In genomic region chr9:55225165-55225737, GRCm38 (mm10) we compare ENCODE assay signal across 24 mouse cellular contexts. TPM values are rescaled to one million over a fixed set of nuclear protein-coding genes. Genes with fewer than 3 reads are reported as not detected.
DNase-seq lines count a peak whose midpoint lies in the region; ATAC-seq and TF ChIP-seq lines count a peak whose summit lies in the region.
"Had no signal": no experiment of that assay in that cellular context is flagged by ENCODE, and none has a peak within 500 bp of the region (broad histone marks: within the 10 kb centered on the region; RNA-seq: fewer than 3 reads in every experiment).

No protein-coding gene starts in this region.

- no peak; the same call in 1 of the 2 replicates for ATAC-seq in heart, embryonic 12.5 days (ENCODE audit: insufficient number of reproducible peaks, low FRiP score)
- ATAC-seq: forebrain, embryonic 14.5 days; inflammation-experienced regulatory T-cells, adult 6 months; liver, embryonic 12.5 days; midbrain, embryonic 15.5 days; Patski had no signal

- no peaks in the 10 kb centered on the region for H3K9me3 ChIP-seq in heart, embryonic 12.5 days (replicated peaks)
- H3K9me3 ChIP-seq in ES-Bruce4 (replicated peaks; ENCODE audit: control insufficient read depth, insufficient read depth, low read length, poor library complexity, severe bottlenecking) = no peaks in the 10 kb centered on the region
- H3K9me3 ChIP-seq: embryonic facial prominence, embryonic 12.5 days; hindbrain, embryonic 13.5 days; liver, embryonic 12.5 days; lung, embryonic 15.5 days; midbrain, embryonic 15.5 days had no signal

- H3K4me1 ChIP-seq in heart, embryonic 12.5 days (replicated peaks) = no peaks in the 10 kb centered on the region
- peaks cover 1% of the 10 kb centered on the region for H3K4me1 ChIP-seq in ES-Bruce4 (ENCODE audit: control insufficient read depth, insufficient read depth, low read length)
- H3K4me1 ChIP-seq: embryonic facial prominence, embryonic 12.5 days; lung, embryonic 15.5 days; midbrain, embryonic 15.5 days had no signal

- no peak for TF ChIP-seq CTCF in layer of hippocampus, adult 2 months (conservative IDR thresholded peaks at IDR 0.05)
- no peak for TF ChIP-seq CTCF in ES-Bruce4 (IDR thresholded peaks at IDR 0.05; ENCODE audit: low read depth, low read length)

- no peak overlapping the region for H3K9ac ChIP-seq in heart, embryonic 12.5 days
- H3K9ac ChIP-seq in ES-Bruce4 (ENCODE audit: low read depth, poor library complexity, severe bottlenecking) = no peak overlapping the region
- H3K9ac ChIP-seq: embryonic facial prominence, embryonic 12.5 days; hindbrain, embryonic 13.5 days; liver, embryonic 12.5 days; lung, embryonic 15.5 days; midbrain, embryonic 15.5 days had no signal

- peak; percentile 49 for DNase-seq in heart, adult 8-10 months (ENCODE audit: low spot score)
- DNase-seq in layer of hippocampus, adult 2 months (ENCODE audit: low spot score in 2 of 2) = no peak
- no peak for DNase-seq in layer of hippocampus, adult 9-11 months
- DNase-seq in ZHBTc4 (ENCODE audit: low read depth, low spot score) = peak; percentile 49
- DNase-seq in adrenal gland, postnatal 10 days = no peak
- no peak for DNase-seq in c-Kit-positive CD71-positive TER-119-positive erythroid progenitor cells, embryonic 14.5 days (ENCODE audit: low spot score)
- DNase-seq: adrenal gland, postnatal 36 days; cerebellum, adult 8-10 months; gastrocnemius, postnatal 25 days; left cerebral cortex, postnatal 4 days; thymus, postnatal 14 days had no signal

- TF ChIP-seq EP300 in ES-Bruce4 (IDR thresholded peaks at IDR 0.05; ENCODE audit: insufficient read depth, low read depth, low read length) = peak; percentile 86

- no peak overlapping the region for H3K4me2 ChIP-seq in heart, embryonic 12.5 days
- H3K4me2 ChIP-seq: embryonic facial prominence, embryonic 12.5 days; hindbrain, embryonic 13.5 days; liver, embryonic 12.5 days; lung, embryonic 15.5 days; midbrain, embryonic 15.5 days had no signal

- H3K27ac ChIP-seq in heart, embryonic 12.5 days (ENCODE audit: poor library complexity, severe bottlenecking) = no peak overlapping the region
- H3K27ac ChIP-seq in layer of hippocampus, adult 2 months = 0 out of 2 replicates have a peak overlapping the region, but pooled peaks have one; percentile 36
- H3K27ac ChIP-seq in ES-Bruce4 (ENCODE audit: insufficient read depth, low read length) = peak overlapping the region; percentile 98
- H3K27ac ChIP-seq: embryonic facial prominence, embryonic 12.5 days; hindbrain, embryonic 13.5 days; liver, embryonic 12.5 days; lung, embryonic 15.5 days; midbrain, embryonic 15.5 days had no signal

- H3K36me3 ChIP-seq in heart, embryonic 12.5 days = peaks cover 54% of the 10 kb centered on the region
- peaks cover 34% of the 10 kb centered on the region for H3K36me3 ChIP-seq in ES-Bruce4 (ENCODE audit: control insufficient read depth, insufficient read depth, low read length, poor library complexity, severe bottlenecking)

- H3K27me3 ChIP-seq in heart, embryonic 12.5 days (replicated peaks) = no peaks in the 10 kb centered on the region
- no peaks in the 10 kb centered on the region for H3K27me3 ChIP-seq in ES-Bruce4 (ENCODE audit: control insufficient read depth, insufficient read depth, low read length, poor library complexity, severe bottlenecking)
- H3K27me3 ChIP-seq: embryonic facial prominence, embryonic 12.5 days; hindbrain, embryonic 13.5 days; liver, embryonic 12.5 days; lung, embryonic 15.5 days; megakaryocyte, embryonic 14.5 days; midbrain, embryonic 15.5 days; Patski had no signal

- H3K4me3 ChIP-seq in heart, embryonic 12.5 days = no peak overlapping the region
- H3K4me3 ChIP-seq in layer of hippocampus, adult 2 months = no peak overlapping the region
- no peak overlapping the region for H3K4me3 ChIP-seq in ES-Bruce4 (ENCODE audit: low read depth, low read length)
- H3K4me3 ChIP-seq: embryonic facial prominence, embryonic 12.5 days; hindbrain, embryonic 13.5 days; left cerebral cortex, adult 2 months; liver, embryonic 12.5 days; lung, embryonic 15.5 days; megakaryocyte, embryonic 14.5 days; midbrain, embryonic 15.5 days; myocyte had no signal

- WGBS in heart, embryonic 12.5 days = 86% methylated on average over 7 of the region's 7 CpGs

- TF ChIP-seq POLR2A in ES-Bruce4 (IDR thresholded peaks at IDR 0.05; ENCODE audit: insufficient read depth, low read length) = no peak

RNA-seq across cellular contexts. Expression of gene Fbxo22, which starts 16.5 kb away (rescaled TPM):
- total RNA-seq in heart, adult 8-10 months (2022) = 10 to 100 TPM; 31.0 to 34.3 (median 33.3) TPM
- 67.2 and 70.9 TPM in 2 replicates for polyA plus RNA-seq in heart, embryonic 12.5 days (2016; fragmentation: Nextera tagmentation; extraction: Ambion mirVana)
- total RNA-seq in layer of hippocampus, adult 2 months (2021) = 10 to 100 TPM; 31.0 to 36.0 TPM
- polyA plus RNA-seq in ES-Bruce4 (2011; ENCODE audit: insufficient read depth, insufficient read length, low read depth, missing spikeins) = 93.0 and 102 TPM in 2 replicates
- total RNA-seq in adrenal gland, postnatal 10 days (2021) = 10 to 100 TPM; 29.6 to 32.2 TPM

Comparison
In these comparisons a context has a peak if more than half of its experiments do, and no peak if none do; other contexts are left out.
1. DNase-seq: peak in heart, adult 8-10 months (single experiment) and ZHBTc4 (single experiment); none in layer of hippocampus, adult 2 months (0 of 2), layer of hippocampus, adult 9-11 months (single experiment), adrenal gland, postnatal 10 days (single experiment) and c-Kit-positive CD71-positive TER-119-positive erythroid progenitor cells, embryonic 14.5 days (single experiment).